Mouse (Mus musculus): ENCODE data around the gene Bcl7c.
"Not testable (repeated sequence)": the region's sequence is repeated elsewhere in the genome, so short reads cannot be mapped to it uniquely, and the experiment has no call there.

Gene Bcl7c

DNA sequence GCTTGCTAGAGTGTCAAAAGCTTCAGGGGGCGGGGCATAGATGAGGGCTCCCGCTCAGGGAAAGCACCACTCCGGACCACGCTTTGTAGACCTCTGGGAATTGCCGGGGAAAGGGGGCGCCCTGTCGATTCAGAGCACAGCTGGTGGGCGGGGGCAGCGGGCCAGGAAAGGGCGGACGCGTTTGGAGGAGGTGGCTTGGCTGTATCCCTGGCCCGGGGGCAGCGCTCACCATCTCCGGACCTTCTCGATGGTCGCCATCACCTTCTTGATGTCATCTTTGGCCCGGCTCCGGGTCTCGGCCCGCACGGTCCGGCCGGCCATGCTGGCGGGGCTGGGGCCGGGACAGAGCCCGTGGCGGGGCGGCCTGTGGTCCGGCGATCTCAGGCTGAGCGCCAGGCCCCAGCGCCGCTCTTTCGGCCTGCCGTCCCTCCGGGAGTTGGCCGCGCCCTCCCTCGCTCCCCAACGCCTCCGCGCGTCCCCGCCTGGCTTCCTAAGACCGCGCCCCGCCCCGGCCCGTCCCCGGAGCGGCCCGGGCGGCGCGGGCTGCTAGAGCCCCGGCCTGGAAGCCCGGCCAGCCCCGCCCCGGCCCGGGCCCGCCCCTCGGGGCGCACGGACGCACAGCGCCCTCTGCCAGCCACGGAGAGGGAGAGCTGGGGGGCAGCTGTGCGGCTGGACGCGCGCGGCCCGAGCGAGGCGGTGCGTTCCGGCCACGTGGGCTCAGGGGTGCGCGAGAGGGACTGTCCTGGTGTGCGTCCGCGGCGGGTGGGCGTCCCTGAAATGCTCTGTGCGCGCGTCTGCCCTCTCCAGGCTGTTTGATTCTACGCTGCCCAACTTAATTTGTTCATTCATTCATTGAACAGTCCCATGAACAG lies at the start of gene Bcl7c:
Gene Bcl7c (minus strand): TSS at position 727 of the 872 bp plus-strand sequence.
- DNase-seq (ENCODE audit: extremely low spot score): peak; percentile 96

DNA sequence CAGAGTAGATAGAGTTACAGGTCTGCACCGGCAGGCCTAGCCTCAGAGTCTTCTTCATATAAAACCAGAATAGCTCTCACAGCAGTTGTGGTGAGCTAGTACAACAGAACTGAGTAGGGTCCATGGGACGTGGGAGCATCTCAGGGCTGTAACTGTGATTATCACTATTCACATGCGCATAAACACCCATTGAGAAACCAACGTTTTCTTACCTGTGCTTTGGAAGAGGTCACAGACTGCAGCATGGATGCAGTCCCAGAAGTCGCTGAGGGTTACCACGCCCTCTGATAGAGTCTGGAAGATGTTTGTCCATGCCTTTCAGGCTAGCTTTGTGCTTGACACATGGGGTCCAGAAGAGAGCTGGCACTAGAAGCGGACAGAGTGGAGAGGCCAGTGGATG lies 45.0 kb upstream of the Bcl7c start:
- no peak for DNase-seq (ENCODE audit: extremely low spot score)

- DNase-seq (ENCODE audit: extremely low spot score): no peak
Measured at GRCm38 (mm10) chr7:127753158-127753557, 44.4 kb upstream of the Bcl7c start.

GRCm38 (mm10) chr7:127752069-127752468 lies 43.3 kb upstream of the Bcl7c start:
- no peak for DNase-seq (ENCODE audit: extremely low spot score)

GRCm38 (mm10) chr7:127751619-127752018 lies 42.9 kb upstream of the Bcl7c start:
- no peak for DNase-seq (ENCODE audit: extremely low spot score)

GRCm38 (mm10) chr7:127750131-127751127 lies 41.7 kb upstream of the Bcl7c start:
- DNase-seq (ENCODE audit: extremely low spot score): no peak

DNA sequence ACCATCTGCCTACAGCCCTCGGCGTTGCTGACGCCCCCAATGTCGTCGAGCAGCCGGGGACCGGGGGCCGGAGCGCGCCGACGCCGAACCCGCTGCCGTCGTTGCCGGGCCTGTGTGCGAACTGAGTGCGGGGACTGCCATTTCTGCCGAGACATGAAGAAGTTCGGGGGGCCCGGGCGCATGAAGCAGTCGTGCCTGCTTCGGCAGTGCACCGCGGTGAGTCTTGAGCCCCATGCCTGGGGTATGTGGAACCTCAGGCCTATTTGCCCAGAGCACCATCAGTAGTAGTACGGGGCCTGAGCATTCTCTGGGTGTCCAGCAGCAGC lies 39.5 kb upstream of the Bcl7c start:
- no peak for DNase-seq (ENCODE audit: extremely low spot score)

- DNase-seq (ENCODE audit: extremely low spot score): no peak
Measured at GRCm38 (mm10) chr7:127747559-127748234, 39.0 kb upstream of the Bcl7c start.

GRCm38 (mm10) chr7:127746494-127747491 lies 38.1 kb upstream of the Bcl7c start:
- peak; percentile 89 for DNase-seq (ENCODE audit: extremely low spot score)

DNA sequence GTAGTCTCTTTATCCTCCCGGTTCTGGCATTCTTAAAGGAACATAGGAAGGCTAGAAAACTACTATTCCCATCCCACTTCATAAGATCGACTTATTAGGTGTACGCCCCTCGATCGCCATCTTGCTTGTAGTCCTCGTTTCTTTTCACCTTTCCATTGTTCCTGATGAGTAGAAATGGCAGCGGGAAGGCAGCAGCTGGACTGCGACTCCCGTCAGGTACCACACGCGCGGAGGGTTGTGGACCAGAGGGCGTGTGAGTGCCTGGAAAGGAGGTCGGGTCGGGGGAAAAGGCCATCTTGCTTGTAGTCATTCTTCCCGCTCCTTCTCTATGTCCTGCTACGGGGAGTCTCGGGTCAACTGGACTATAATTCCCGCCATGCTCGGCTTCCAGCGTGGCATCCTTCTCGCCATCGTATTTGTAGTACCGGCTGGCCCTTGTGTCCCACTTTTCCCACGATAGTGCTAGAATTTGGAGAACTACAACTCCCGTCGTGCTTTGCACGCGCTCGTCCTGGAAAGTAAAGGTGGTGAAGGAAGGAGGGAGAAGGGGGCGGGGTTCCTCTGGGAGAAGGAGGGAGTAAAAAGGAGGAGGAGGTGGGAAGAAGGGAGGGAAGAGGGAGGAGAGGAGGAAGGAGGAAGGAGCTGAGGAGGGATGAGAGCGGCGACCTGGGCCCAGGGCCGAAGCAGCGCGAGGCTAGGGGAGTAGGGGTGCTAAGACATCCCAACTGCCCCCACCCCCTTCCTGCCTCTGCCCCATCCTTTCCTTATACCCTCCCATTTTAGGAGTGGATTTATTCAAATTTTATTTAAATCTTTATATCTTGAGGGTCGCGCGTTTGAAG lies 37.1 kb upstream of the Bcl7c start:
- DNase-seq (ENCODE audit: extremely low spot score): peak; percentile 97

DNA sequence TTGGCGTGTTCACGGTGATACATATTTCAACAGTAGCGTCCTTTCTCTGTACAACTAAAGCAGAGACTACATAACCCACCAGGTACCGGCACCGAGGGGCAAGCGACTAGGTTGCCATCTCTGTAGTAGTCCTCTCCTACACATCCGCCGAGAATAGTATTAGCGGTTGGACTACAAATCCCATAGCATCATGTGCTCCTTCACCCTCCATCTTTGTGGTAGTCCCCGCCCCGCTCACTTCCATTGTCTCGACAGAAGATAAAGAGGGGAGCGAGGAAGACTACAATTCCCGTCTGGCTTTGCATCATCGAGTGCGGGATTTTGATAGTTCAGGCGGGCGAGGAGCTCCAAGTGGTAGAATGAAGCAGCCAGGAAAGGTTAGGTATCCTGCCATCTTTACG lies 36.5 kb upstream of the Bcl7c start:
- peak; percentile 94 for DNase-seq (ENCODE audit: extremely low spot score)

GRCm38 (mm10) chr7:127744366-127745045 lies 35.8 kb upstream of the Bcl7c start, which contains the start of gene Fbxl19:
Gene Fbxl19, plus strand, starts transcription at chr7:127744543.
- DNase-seq (ENCODE audit: extremely low spot score): peak; percentile 83

DNA sequence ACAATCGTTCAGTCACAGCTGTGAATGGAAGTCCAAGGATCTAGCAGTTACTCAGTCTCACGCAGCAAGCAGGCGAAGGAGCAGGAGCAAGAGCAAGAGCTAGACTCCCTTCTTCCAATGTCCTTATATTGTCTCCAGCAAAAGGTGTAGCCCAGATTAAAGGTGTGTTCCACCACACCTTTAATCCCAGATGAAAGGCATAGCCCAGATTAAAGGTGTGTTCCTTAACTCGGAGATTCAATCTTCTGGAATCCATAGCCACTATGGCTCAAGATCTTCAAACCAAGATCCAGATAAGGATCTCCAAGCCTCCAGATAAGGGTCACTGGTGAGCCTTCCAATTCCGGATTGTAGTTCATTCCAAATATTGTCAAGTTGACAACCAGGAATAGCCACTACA lies 23.3 kb upstream of the Bcl7c start, which contains the start of gene Ctf2:
Gene Ctf2 (minus strand): TSS at position 101 of the 400 bp plus-strand sequence.
- DNase-seq (ENCODE audit: extremely low spot score): not testable (repeated sequence)

GRCm38 (mm10) chr7:127730170-127730569 lies 21.4 kb upstream of the Bcl7c start:
- DNase-seq (ENCODE audit: extremely low spot score): no peak

DNA sequence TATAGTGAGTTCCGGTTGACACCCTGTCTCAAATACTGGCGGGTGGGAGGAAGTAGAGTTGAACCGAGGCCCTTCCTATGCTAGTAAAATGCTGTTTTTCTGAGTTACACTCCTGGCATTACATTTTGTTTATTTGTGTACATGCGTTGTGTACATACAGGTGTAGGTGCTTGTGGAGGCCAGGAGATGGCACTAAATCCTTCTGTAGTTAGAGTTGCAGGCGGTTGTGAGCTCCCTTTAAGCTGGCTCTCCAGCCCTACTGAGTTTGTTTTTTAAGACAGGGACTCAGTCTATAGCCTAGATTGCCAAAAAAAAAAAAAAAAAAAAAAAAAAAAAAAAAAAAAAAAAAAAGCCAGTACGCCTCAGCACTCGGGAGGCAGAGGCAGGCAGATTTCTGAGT lies 19.2 kb upstream of the Bcl7c start:
- no peak for DNase-seq (ENCODE audit: extremely low spot score)

DNA sequence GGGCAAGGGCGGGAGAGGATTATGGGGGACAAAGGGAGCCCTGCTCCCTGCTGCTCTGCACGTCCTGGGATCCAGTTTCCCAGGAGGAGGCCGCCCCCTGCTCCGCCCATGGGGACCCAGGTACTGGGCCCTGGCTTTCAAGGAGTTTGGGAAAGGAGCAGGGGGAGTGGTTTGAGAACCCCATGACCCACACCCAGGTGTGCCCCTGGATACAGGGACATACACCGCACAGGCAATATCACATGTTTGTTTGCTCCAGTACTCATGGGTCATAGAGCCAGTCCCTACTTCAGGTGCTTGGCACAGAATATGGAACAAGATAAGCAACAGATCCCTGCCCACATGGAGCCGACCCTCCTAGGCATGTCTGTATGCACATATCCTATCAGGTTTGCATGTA lies 17.2 kb upstream of the Bcl7c start:
- no peak for DNase-seq (ENCODE audit: extremely low spot score)

DNA sequence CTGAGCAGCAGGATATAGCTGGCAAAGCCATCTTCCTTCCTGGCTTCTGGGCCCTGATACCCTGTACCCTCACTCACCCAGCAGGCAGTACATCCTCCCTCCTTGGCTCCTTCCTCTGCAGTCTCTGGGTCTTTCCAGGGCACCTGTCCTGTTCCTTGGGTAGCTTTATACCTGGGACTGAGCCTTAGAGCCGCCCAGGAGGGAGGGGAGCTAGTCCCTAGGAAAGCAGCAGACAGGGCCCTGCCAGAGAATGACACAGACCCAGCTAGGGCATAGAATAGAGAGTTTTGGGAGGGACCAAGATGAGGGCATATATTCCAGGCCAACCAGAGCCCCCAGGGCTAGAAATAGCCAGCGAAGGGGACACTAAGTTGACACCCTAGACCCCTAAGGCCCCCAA lies 16.8 kb upstream of the Bcl7c start:
- DNase-seq (ENCODE audit: extremely low spot score): no peak

DNA sequence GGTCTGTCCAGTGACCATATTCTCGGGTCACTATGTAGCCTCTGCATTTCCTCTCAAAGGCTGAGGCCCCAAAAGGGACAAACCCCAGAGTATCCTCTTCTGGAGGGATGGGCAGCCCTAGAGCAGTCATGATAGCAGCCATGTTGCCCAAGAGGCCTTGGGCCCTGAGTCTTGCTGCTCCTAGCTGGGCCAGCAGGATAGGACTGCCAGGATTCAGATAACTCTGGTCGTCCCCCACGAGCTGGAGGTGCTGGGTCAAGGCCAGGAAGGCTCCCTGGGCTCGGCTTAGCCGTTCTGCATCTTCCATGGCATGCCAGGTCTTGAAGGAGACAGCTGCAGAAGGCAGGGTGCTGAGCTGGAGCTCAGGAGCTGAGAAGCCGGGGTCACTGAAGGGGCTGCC lies 10.5 kb upstream of the Bcl7c start:
- DNase-seq (ENCODE audit: extremely low spot score): no peak

- no peak for DNase-seq (ENCODE audit: extremely low spot score)
Measured at GRCm38 (mm10) chr7:127718339-127718738, 9.6 kb upstream of the Bcl7c start.

All from embryo, embryonic 9.5 days (tissue).